Mouse (Mus musculus) urinary bladder, postnatal 25 days (tissue): ENCODE measurements at regions not wholly inside any gene's neighbourhood (a gene's known extent, or its start where the extent isn't known, plus 50 kb on each side); places are given as distances from the start of the nearest gene placed in this dataset.

ENCODE experiments used
- DNase-seq: peaks from one replicate; pipeline ENCODE4 v3.0.0; 2022; ENCODE audit warnings: low spot score

DNA sequence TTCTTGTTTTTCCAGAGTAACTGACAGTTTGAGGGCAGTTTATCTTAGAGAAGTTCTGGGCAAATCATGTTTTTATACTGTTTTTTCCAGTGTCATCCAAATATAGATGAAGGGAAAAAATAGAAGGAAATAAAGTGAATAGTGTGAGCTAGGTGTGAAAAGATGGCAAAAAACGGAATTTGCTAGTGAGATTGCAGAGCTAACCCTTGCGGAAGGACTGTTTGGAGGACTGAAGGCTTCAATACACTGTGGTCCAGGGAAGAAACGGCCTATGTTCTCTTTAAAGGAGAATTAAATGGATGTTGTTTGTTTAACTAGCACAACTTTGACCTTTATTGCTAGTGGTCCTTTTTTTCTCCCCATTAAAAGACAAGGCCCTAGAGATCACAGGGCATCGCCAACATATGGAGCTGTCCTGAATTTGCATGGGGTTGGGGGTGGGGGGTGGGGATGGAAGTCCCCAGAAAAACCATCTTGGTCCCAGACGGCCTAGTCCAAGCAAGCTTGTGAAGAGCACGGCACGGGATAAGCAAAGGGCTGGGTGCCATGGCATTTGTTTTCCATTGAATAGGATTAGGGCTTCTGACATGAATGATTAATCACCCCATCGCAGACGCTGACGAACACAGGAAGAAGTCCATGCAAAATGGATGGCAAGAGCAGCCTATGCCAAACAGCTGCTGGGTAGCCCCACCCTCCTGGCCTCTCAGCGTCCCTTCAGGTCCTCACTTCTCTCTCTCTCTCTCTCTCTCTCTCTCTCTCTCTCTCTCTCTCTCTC is 480.0 kb downstream of the Nuf2 start:
- no peak for DNase-seq

DNA sequence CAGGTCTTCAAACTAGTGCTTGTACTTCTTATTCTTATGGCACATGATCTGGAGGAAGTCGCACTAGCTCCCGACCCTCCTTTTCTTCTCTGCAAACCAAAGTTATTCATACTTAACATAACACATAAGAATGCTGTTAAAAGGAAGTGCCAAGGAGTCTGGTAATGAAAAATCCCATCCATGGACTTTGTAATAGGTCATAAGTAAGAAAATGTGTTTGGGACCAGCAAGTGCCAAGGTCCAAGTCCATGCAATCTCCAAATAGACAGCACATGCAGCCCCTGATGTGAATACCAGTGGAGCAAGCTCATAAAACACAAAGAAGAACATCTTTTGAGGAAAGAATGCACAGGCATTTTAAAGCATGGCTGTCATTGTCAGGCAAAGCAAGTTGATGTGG is 481.4 kb downstream of the Nuf2 start:
- no peak for DNase-seq

GRCm38 (mm10) chr1:169046791-169047525 is 484.3 kb downstream of the Nuf2 start:
- DNase-seq, result no peak

GRCm38 (mm10) chr1:169033517-169033916 is 497.7 kb downstream of the Nuf2 start:
- no peak for DNase-seq

GRCm38 (mm10) chr1:169031849-169032542 is 499.3 kb downstream of the Nuf2 start:
- no peak for DNase-seq

DNA sequence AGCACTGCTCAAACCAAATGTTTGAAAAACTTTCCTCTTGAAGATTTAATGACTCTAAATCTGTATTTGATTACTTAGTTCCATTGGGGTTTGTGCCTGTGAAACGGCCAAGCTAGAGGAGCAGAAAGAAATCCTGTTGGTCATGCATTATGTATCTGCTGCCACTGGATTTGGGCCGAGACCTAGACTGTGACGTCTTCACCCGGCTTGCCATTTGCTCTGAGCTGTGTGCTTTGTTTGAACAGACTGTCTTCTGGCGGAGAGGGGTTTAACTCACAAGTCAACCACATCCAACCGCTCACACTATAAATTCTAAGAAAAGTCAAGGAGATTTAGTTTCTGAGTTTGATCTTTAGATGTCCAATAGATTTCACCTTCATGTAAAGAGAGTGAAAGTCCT is 503.6 kb downstream of the Nuf2 start:
- DNase-seq, result no peak

GRCm38 (mm10) chr1:169027241-169027640 is 504.0 kb downstream of the Nuf2 start:
- DNase-seq, result no peak

DNA sequence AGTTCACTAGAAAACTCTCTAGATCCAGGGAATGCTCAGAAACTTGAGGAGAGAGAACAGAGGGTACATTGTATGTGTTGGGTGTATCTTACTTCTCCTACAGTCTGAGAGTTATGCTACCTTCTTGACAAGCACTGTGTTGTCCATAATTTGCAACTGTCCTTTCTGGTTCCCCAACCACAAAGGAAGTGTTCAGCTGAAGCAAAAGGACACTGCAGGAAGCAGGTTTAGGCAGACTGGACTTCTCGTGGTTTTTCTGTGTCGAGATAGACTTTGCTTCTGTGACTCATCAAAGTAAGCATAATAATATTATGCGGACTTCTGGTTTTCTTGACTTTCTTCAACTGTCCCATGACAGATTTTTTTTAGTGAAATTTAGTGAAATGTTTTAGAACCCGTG is 506.7 kb downstream of the Nuf2 start:
- no peak for DNase-seq

GRCm38 (mm10) chr1:168991506-168992244 is 539.6 kb downstream of the Nuf2 start:
- DNase-seq, result no peak

- DNase-seq, result no peak
These were observed 543.1 kb upstream of the Pbx1 start for GRCm38 (mm10) chr1:168975037-168975698.

DNA sequence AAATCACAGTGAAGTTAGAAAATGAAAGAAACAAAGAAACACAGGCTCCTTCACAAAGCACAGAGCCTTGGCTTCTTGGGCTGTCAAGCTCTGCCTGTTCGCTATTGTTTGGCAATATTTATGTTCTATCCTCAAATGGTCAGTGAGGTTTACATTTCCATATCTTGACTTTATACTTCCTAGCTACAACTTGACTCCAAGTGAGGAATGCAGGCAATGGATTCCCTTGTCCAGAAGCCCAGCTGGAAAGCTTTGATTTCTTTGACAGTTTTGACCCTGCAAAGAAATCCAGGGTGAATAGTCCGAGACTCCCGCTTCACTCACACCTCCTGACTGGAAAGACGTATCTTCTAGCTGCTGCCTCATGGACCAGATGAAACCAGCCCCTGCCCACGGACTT is 537.3 kb upstream of the Pbx1 start:
- DNase-seq, result no peak

DNA sequence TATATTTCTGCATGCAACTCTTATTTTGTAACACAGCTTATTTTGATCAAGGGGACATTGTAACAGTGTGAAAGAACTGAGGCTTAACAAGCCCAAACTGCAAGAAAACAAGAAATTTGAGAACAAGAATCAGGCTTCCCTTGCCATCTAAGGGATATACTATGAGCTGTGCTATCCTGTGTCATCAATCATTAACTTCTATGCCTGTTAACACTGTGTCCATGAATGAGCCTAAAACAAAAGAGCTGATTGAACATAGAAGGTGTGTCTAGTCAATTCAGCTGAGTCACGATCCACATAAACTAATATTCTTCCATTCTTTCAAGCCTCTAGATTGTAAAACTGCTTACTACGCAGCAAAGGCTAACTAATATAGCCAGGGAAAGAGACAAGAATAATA is 535.3 kb upstream of the Pbx1 start:
- DNase-seq, result no peak

DNA sequence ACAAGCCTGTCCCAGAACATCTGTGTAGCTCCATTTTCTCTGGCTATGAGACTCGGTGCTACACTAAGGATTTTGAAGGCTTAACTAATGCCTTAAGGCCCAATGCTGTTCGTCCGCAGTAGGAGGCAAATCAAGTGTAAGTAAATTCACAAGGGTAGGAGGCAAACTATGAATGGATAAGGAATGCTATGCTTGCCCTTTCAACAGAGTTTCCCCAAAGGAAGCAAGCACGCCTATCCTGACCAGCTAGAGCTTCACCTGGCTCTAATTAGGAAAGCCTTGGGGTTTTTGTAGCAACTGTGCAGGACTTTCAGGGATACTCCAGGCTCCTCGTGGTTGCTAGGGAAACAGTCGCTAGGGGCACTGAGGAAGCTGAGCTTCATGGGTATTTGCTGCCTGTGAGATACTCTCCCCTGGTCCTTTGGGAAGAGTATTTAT is 532.4 kb upstream of the Pbx1 start:
- DNase-seq, result no peak

DNA sequence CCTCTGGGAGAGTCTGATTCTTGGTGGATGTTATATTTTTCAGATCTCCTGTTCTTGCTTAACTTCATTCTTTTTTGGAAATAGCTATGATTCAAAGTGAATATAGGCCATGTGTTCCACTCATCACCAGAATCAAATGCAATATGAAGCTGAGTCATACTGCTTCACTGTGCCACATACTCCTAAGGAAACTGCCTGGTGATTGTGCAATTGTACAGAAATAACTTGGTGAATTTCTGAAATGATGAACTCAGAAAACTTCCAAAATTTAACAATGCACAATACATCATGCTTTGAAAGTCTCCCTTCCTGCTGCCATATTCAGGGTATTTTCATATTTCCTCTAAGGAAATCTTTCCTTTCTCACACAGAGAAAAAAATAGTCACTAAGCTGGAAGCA is 518.9 kb upstream of the Pbx1 start:
- DNase-seq, result no peak

DNA sequence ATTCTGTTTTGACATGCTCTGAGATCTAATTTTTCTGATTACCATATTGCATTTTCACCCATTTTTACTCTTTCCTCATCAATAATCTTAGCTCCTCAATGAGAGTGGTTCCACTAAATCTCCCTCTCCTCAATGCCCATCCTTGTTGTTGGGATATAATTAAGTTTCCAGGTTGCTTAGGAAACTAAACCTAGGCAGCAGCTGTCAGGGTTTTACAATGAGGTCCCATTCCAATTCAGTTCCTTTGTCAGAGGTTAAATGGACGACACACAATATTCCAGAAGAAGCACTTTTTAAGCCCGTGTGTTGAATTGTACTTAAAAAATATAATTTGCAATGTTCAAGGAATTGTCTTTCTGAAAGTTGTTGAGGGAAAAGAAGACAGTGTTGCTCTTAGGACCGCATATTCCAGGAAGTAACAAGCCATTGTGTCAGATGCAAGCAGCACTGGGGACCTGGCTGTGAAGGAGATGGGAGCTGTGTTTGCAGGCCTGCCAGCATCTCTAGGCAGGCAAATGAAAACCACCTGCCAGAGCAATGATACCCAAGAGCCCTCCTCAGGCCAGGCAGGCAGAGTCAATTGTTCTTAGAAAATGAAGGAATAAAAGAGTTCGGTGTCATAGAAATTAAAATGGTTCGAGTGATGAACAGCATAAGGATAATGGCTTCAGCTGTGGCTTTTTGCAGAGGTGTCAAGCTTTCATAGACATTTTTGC is 492.2 kb upstream of the Pbx1 start:
- no peak for DNase-seq

DNA sequence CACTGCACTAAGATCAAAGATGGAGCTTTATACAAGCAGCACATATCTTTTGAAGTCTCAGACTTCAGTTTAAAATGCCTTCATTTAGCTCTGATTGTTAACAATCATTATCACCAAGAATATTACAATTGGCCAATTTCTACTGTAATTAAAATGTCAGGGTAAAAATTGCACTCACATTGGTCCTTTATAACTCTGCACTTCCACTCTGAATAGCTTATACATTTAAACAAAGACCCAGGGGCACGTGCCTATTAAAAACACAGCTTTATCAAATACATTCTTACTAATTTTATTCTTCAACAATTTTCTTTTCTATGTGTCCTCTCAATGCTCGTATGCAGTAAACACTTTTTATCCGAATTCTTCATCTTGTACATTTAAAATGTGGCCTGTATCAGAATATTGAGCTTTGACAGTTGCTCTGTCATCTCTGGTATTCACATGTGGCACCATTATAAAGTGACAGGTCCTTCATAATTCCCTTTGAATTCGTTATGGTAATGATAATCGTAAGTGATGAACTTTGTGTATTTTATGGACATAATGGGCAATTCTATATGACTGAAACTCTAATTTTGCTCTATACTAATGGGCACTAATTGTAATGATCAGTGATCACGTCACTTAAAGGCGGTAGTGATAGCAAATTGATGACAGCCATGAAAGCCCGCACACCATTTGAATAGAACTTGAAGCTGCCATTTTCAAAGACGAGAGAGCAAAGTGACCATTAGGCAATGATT is 486.4 kb upstream of the Pbx1 start:
- DNase-seq, result no peak

GRCm38 (mm10) chr1:168908684-168909175 is 476.7 kb upstream of the Pbx1 start:
- DNase-seq, result no peak

- DNase-seq, result no peak
These were observed 476.1 kb upstream of the Pbx1 start for GRCm38 (mm10) chr1:168908192-168908591.

DNA sequence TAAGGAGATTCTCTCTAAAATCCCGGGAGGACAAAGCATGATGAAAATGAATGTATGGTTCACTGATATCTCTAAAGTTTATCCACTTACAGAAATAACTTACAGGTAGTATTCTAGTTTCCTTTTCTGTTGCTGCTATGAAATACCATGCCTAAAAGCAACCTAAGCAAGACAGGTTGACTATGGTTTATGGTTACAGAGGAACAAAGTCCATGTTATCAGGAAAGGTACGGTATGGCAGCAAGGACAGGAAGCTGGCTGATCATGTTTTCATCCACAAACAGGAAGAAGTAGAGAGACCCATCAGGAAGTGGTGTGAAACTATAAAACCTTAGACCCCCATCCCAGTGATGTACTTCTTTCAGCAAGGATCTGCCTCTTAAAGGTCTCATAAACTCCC is 466.4 kb upstream of the Pbx1 start:
- no peak for DNase-seq

DNA sequence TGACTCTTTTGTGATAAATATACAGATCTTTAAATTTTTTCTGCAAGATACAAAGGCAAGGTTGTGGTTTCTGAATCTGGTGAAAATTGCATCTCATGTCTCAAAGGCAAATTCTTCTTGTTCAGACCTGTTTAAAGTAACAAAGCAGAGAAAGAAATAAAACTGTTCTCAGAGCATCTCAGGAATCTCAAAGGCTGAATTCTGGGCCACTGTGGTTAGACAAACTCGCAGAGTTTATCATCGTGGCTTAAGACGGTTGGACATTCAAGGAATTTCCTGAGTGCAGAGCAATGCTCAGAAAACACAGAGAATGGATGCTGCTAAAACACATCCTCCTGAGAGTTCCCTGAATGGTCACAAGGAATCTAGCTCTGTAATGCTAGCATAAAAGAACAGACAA is 429.5 kb upstream of the Pbx1 start:
- no peak for DNase-seq
